Mouse (Mus musculus) midbrain, embryonic 14.5 days (tissue): ENCODE results near the gene Slc25a53. TPM values are rescaled to one million over a fixed set of nuclear protein-coding genes. Genes with fewer than 3 reads are reported as not detected.

Experiments
- ATAC-seq: fragments of 200-750 bp; cut with Nextera tagmentation; 2 replicates; pipeline ENCODE4 v1.8.0; 2017; ENCODE audit warnings: moderate number of reproducible peaks, moderate library complexity; ENCODE audit not compliant: low FRiP score, low TSS enrichment
- DNase-seq: peaks from one replicate; pipeline ENCODE4 v3.0.0-alpha.2; 2015
- H3K27ac ChIP-seq: fragments of 300-500 bp; sonication (generic); replicated peaks from 2 replicates; pipeline ENCODE4 v1.5.1; 2014; ENCODE audit warnings: mild to moderate bottlenecking, low read depth, low read length, moderate library complexity
- H3K27me3 ChIP-seq: fragments of 300-500 bp; sonication (generic); 2 replicates; pipeline ENCODE4 v1.6.1; 2014; ENCODE audit warnings: low read length, control low read depth, mixed read lengths; ENCODE audit not compliant: control insufficient read depth, insufficient read depth
- H3K36me3 ChIP-seq: fragments of 300-500 bp; sonication (generic); 2 replicates; pipeline ENCODE4 v1.6.1; 2014; ENCODE audit warnings: low read length, control low read depth; ENCODE audit not compliant: control insufficient read depth, insufficient read depth
- H3K4me1 ChIP-seq: fragments of 300-500 bp; sonication (generic); 2 replicates; pipeline ENCODE4 v1.6.1; 2014; ENCODE audit warnings: mild to moderate bottlenecking, antibody characterized with exemption, low read length, control low read depth; ENCODE audit not compliant: control insufficient read depth, insufficient read depth
- H3K4me2 ChIP-seq: fragments of 300-500 bp; sonication (generic); 2 replicates; pipeline ENCODE4 v1.6.1; 2014; ENCODE audit warnings: mild to moderate bottlenecking, low read length, moderate library complexity
- H3K4me3 ChIP-seq: fragments of 300-500 bp; sonication (generic); replicated peaks from 2 replicates; pipeline ENCODE4 v1.5.1; 2014; ENCODE audit warnings: low read depth, low read length
- H3K9ac ChIP-seq: fragments of 300-500 bp; sonication (generic); replicated peaks from 2 replicates; pipeline ENCODE4 v1.6.1; 2014; ENCODE audit warnings: mild to moderate bottlenecking, low read length, moderate library complexity
- H3K9me3 ChIP-seq: fragments of 300-500 bp; sonication (generic); 2 replicates; pipeline ENCODE4 v1.6.1; 2016; ENCODE audit warnings: low read length, control low read depth, mixed read lengths; ENCODE audit not compliant: control insufficient read depth
- WGBS: fragments of 180-500 bp; shearing (Covaris S2); extraction: QIAGEN DNeasy Blood & Tissue Kit; methylation state at CpG from one replicate; pipeline ENCODE4 v1.1.7; 2014; 5-methylcytosine and 5-hydroxymethylcytosine counted together
- polyA plus RNA-seq: library from polyadenylated mRNA; unstranded; fragments of >200 nt; fragmentation: Nextera tagmentation; extraction: Ambion mirVana; gene quantifications from 2 replicates; pipeline ENCODE4 v1.2.1, GENCODE M21; 2014

Slc25a53 gene
- polyA plus RNA-seq, 1 experiment from 2014 or later, result 16.2 TPM

DNA sequence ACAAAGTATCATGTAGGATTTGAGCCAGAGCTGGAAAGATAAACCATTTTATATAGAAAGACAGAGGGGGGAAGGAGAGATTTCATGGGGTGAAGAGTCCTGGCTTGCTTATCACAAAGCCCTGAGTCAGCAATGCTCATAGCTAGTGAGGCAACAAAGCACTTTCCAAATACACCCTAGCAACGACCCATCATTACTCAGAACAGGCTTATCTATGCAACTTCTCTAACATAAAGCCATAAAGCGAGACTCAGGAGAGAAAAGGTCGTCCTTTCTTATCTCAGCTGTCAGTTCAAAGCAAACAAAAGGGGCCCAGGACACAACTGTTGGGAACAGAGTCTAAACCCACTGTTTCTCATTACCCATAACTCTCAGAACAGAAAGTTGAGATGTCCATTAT, 100.1 kb downstream of the Slc25a53 start:
- Histone ChIP-seq H3K4me3 (no peak overlapping the region), H3K36me3 (no peaks in the 10 kb centered on the region), H3K9me3 (no peaks in the 10 kb centered on the region), H3K27me3 (no peaks in the 10 kb centered on the region), H3K4me2 (no peak overlapping the region), H3K9ac (no peak overlapping the region), H3K4me1 (no peaks in the 10 kb centered on the region), H3K27ac (no peak overlapping the region)
- ATAC-seq (no peak), DNase-seq (no peak)
- 50% methylated on average over 3 of the region's 3 CpGs for WGBS

Other genes with a start within 250 kb of the Slc25a53 start
- 7.1 and 8.1 TPM in 2 replicates for gene Plp1, start 215.6 kb downstream of the Slc25a53 start, polyA plus RNA-seq
- 18.1 and 22.9 TPM in 2 replicates for gene Rab9b, start 169.5 kb downstream of the Slc25a53 start, polyA plus RNA-seq
- gene H2bfm, start 111.0 kb downstream of the Slc25a53 start, polyA plus RNA-seq, result not detected in 2 replicates
- 101 and 105 TPM in 2 replicates for gene Tmsb15b2, start 62.8 kb downstream of the Slc25a53 start, polyA plus RNA-seq
- gene Tmsb15l, start 61.4 kb downstream of the Slc25a53 start, polyA plus RNA-seq, result 9.1 and 10.4 TPM in 2 replicates
- 29.4 and 33.4 TPM in 2 replicates for gene Tmsb15b1, start 61.4 kb downstream of the Slc25a53 start, polyA plus RNA-seq
- gene Zcchc18, start 45.1 kb downstream of the Slc25a53 start, polyA plus RNA-seq, result 304 and 316 TPM in 2 replicates
- gene Fam199x, start 11.3 kb upstream of the Slc25a53 start, polyA plus RNA-seq, result 11.4 and 11.7 TPM in 2 replicates
- gene Esx1, start 83.8 kb upstream of the Slc25a53 start, polyA plus RNA-seq, result not detected in 2 replicates